Mouse (Mus musculus): ENCODE data around the gene Pex11b. TPM values are rescaled to one million over a fixed set of nuclear protein-coding genes. Genes with fewer than 3 reads are reported as not detected.

Pex11b gene
- polyA plus RNA-seq, 1 experiment: 57.6 TPM

GRCm38 (mm10) chr3:96675171-96675570 is 40.0 kb downstream of the Pex11b start:
- no peak for TF ChIP-seq POLR2A (IDR thresholded peaks at IDR 0.05; ENCODE audit: low read depth, low read length)
- no peak for TF ChIP-seq CTCF (conservative IDR thresholded peaks at IDR 0.05; ENCODE audit: insufficient read depth, insufficient read length, low read depth, low read length)
- Histone ChIP-seq H3K4me3 (ENCODE audit: insufficient read depth, low read depth, low read length) (no peak overlapping the region), H3K27me3 (replicated peaks; ENCODE audit: control insufficient read depth, insufficient read depth, low read length) (no peaks in the 10 kb centered on the region), H3K4me1 (ENCODE audit: control insufficient read depth, insufficient read depth, low read length) (no peaks in the 10 kb centered on the region), H3K36me3 (ENCODE audit: control insufficient read depth, insufficient read depth, low read length) (no peaks in the 10 kb centered on the region), H3K27ac (ENCODE audit: insufficient read depth, low read depth, low read length) (no peak overlapping the region)
- 74% methylated on average over 3 of the region's 3 CpGs for WGBS
- DNase-seq: no peak

- Histone ChIP-seq H3K4me1 (ENCODE audit: control insufficient read depth, insufficient read depth, low read length) (no peaks in the 10 kb centered on the region), H3K27me3 (replicated peaks; ENCODE audit: control insufficient read depth, insufficient read depth, low read length) (no peaks in the 10 kb centered on the region), H3K27ac (ENCODE audit: insufficient read depth, low read depth, low read length) (no peak overlapping the region), H3K4me3 (ENCODE audit: insufficient read depth, low read depth, low read length) (no peak overlapping the region), H3K36me3 (ENCODE audit: control insufficient read depth, insufficient read depth, low read length) (no peaks in the 10 kb centered on the region)
- WGBS: 51% methylated on average over 3 of the region's 3 CpGs
- no peak for DNase-seq
- no peak for TF ChIP-seq POLR2A (IDR thresholded peaks at IDR 0.05; ENCODE audit: low read depth, low read length)
- TF ChIP-seq CTCF (conservative IDR thresholded peaks at IDR 0.05; ENCODE audit: insufficient read depth, insufficient read length, low read depth, low read length): no peak
Measured at GRCm38 (mm10) chr3:96675690-96676089, 40.5 kb downstream of the Pex11b start.

DNA sequence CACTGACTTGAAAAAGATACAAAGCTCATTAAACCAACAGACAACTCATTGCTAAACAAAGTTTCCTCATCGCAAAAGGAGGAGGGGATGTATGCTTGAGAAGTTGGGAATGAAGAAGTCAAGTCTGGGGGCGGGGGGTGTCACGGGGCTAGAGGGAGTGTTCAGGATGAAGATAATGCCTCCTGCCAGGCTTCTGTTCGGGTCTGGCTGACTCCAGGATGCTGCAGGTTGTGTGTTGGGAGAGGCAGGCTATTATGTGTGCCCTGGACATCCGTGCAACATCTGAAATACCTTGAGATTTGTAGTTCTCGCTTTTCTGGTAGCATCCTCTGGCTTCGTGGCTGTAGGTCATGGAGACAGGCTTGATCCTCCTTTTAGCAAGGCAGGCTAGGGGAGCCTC is 43.3 kb downstream of the Pex11b start:
- no peak for DNase-seq
- no peak overlapping the region for H3K4me3 ChIP-seq (ENCODE audit: insufficient read depth, low read depth, low read length)
- no peaks in the 10 kb centered on the region for H3K36me3 ChIP-seq (ENCODE audit: control insufficient read depth, insufficient read depth, low read length)
- H3K27me3 ChIP-seq (replicated peaks; ENCODE audit: control insufficient read depth, insufficient read depth, low read length): no peaks in the 10 kb centered on the region; the same call in 1 of the 2 replicates
- no peaks in the 10 kb centered on the region for H3K4me1 ChIP-seq (ENCODE audit: control insufficient read depth, insufficient read depth, low read length)
- 74% methylated on average over 7 of the region's 7 CpGs for WGBS
- no peak for TF ChIP-seq CTCF (conservative IDR thresholded peaks at IDR 0.05; ENCODE audit: insufficient read depth, insufficient read length, low read depth, low read length)
- no peak for TF ChIP-seq POLR2A (IDR thresholded peaks at IDR 0.05; ENCODE audit: low read depth, low read length)
- no peak overlapping the region for H3K27ac ChIP-seq (ENCODE audit: insufficient read depth, low read depth, low read length)

GRCm38 (mm10) chr3:96679159-96679674 is 44.0 kb downstream of the Pex11b start:
- Histone ChIP-seq H3K4me1 (ENCODE audit: control insufficient read depth, insufficient read depth, low read length) (no peaks in the 10 kb centered on the region), H3K27ac (ENCODE audit: insufficient read depth, low read depth, low read length) (no peak overlapping the region), H3K27me3 (replicated peaks; ENCODE audit: control insufficient read depth, insufficient read depth, low read length) (no peaks in the 10 kb centered on the region; the same call in 1 of the 2 replicates), H3K4me3 (ENCODE audit: insufficient read depth, low read depth, low read length) (no peak overlapping the region), H3K36me3 (ENCODE audit: control insufficient read depth, insufficient read depth, low read length) (no peaks in the 10 kb centered on the region)
- no peak for DNase-seq
- TF ChIP-seq CTCF (conservative IDR thresholded peaks at IDR 0.05; ENCODE audit: insufficient read depth, insufficient read length, low read depth, low read length) (no peak), POLR2A (IDR thresholded peaks at IDR 0.05; ENCODE audit: low read depth, low read length) (no peak)
- 50% methylated on average over 5 of the region's 5 CpGs for whole genome bisulfite sequencing

- Histone ChIP-seq H3K4me3 (ENCODE audit: insufficient read depth, low read depth, low read length) (no peak overlapping the region), H3K4me1 (ENCODE audit: control insufficient read depth, insufficient read depth, low read length) (no peaks in the 10 kb centered on the region; the same call in 1 of the 2 replicates), H3K27ac (ENCODE audit: insufficient read depth, low read depth, low read length) (no peak overlapping the region), H3K36me3 (ENCODE audit: control insufficient read depth, insufficient read depth, low read length) (no peaks in the 10 kb centered on the region), H3K27me3 (replicated peaks; ENCODE audit: control insufficient read depth, insufficient read depth, low read length) (no peaks in the 10 kb centered on the region; the same call in 1 of the 2 replicates)
- TF ChIP-seq CTCF (conservative IDR thresholded peaks at IDR 0.05; ENCODE audit: insufficient read depth, insufficient read length, low read depth, low read length) (no peak), POLR2A (IDR thresholded peaks at IDR 0.05; ENCODE audit: low read depth, low read length) (no peak)
- no peak for DNase-seq
- WGBS: 51% methylated on average over 12 of the region's 12 CpGs
Measured at GRCm38 (mm10) chr3:96680269-96680956, 45.2 kb downstream of the Pex11b start.

- H3K27ac ChIP-seq (ENCODE audit: insufficient read depth, low read depth, low read length): no peak overlapping the region
- no peaks in the 10 kb centered on the region; the same call in 1 of the 2 replicates for H3K4me1 ChIP-seq (ENCODE audit: control insufficient read depth, insufficient read depth, low read length)
- H3K27me3 ChIP-seq (replicated peaks; ENCODE audit: control insufficient read depth, insufficient read depth, low read length): no peaks in the 10 kb centered on the region; the same call in 1 of the 2 replicates
- no peak overlapping the region for H3K4me3 ChIP-seq (ENCODE audit: insufficient read depth, low read depth, low read length)
- no peaks in the 10 kb centered on the region for H3K36me3 ChIP-seq (ENCODE audit: control insufficient read depth, insufficient read depth, low read length)
- WGBS: 89% methylated on average over 3 of the region's 3 CpGs
- DNase-seq: no peak
- TF ChIP-seq POLR2A (IDR thresholded peaks at IDR 0.05; ENCODE audit: low read depth, low read length): no peak
- no peak for TF ChIP-seq CTCF (conservative IDR thresholded peaks at IDR 0.05; ENCODE audit: insufficient read depth, insufficient read length, low read depth, low read length)
Measured at GRCm38 (mm10) chr3:96683496-96683895, 48.3 kb downstream of the Pex11b start.

DNA sequence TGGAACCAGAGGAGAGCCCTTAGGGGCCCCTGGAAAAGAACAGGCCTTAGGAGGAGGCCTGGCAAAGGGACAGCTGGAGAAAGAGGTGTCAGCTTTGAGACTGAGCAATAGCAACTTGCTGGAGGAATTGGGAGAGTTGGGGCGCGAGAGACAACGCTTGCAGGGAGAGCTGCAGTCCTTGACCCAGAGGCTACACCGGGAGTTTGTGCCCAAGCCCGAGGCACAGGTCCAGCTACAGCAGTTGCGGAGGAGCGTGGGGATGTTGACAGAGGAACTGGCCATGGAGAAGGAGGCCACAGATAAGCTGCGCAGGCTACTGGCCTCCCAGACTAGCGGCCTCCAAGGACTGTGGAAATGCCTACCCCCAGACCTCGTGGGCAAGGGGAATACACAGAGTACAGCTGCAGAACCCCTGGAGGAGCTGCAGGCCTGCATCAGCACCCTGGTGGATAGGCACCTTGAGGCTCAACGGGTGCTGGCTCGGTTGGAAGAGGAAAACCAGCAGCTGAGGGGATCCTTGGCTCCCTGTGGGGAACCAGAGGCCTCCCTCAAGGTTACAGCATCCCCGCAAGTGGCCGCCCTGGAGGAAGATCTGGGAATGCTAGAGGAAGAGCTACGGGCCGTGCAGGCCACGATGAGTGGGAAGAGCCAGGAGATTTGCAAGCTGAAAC is 49.1 kb downstream of the Pex11b start:
- no peak for TF ChIP-seq POLR2A (IDR thresholded peaks at IDR 0.05; ENCODE audit: low read depth, low read length)
- H3K36me3 ChIP-seq (ENCODE audit: control insufficient read depth, insufficient read depth, low read length): no peaks in the 10 kb centered on the region
- WGBS: 75% methylated on average over 17 of the region's 17 CpGs
- no peak overlapping the region for H3K27ac ChIP-seq (ENCODE audit: insufficient read depth, low read depth, low read length)
- no peak for DNase-seq
- no peak overlapping the region for H3K4me3 ChIP-seq (ENCODE audit: insufficient read depth, low read depth, low read length)
- H3K4me1 ChIP-seq (ENCODE audit: control insufficient read depth, insufficient read depth, low read length): no peaks in the 10 kb centered on the region; the same call in 1 of the 2 replicates
- no peaks in the 10 kb centered on the region; the same call in 1 of the 2 replicates for H3K27me3 ChIP-seq (replicated peaks; ENCODE audit: control insufficient read depth, insufficient read depth, low read length)

Data from kidney, adult 2 months (tissue).